7 mouse cellular contexts compared by ENCODE assay signal in genomic region chr5:134865158-134865557, GRCm38 (mm10). TPM values are rescaled to one million over a fixed set of nuclear protein-coding genes. Genes with fewer than 3 reads are reported as not detected.
DNase-seq lines count a peak whose midpoint lies in the region; ATAC-seq lines count a peak whose summit lies in the region.

No protein-coding gene starts in this region.

- no peaks in the 10 kb centered on the region for H3K27me3 ChIP-seq in limb, embryonic 15.5 days

- H3K4me3 ChIP-seq in limb, embryonic 15.5 days = no peak overlapping the region

- H3K4me2 ChIP-seq in limb, embryonic 15.5 days = no peak overlapping the region

- no peaks in the 10 kb centered on the region for H3K36me3 ChIP-seq in limb, embryonic 15.5 days

- no peaks in the 10 kb centered on the region for H3K9me3 ChIP-seq in limb, embryonic 15.5 days

- peak overlapping the region; percentile 74 for H3K27ac ChIP-seq in limb, embryonic 15.5 days

- intact Hi-C loops in left cerebral cortex, postnatal 4 days (cut with DNase I) = no loop called here

- H3K9ac ChIP-seq in limb, embryonic 15.5 days = 0 out of 2 replicates have a peak overlapping the region, but pooled peaks have one; percentile 4

- peak; percentile 68 for DNase-seq in left cerebral cortex, postnatal 4 days
- DNase-seq in left cerebral cortex, adult 8-10 months (ENCODE audit: low spot score in 2 of 2) = no peak
- DNase-seq in cerebellum, postnatal 36 days = peak; percentile 45 to 62
- peak; percentile 56 to 58 for DNase-seq in heart, adult 9 months (ENCODE audit: low spot score in 2 of 2)
- DNase-seq in frontal cortex, adult 2 months (ENCODE audit: extremely low spot score in 1 of 2, low spot score in 1 of 2) = no peak

- peaks cover 55% of the 10 kb centered on the region for H3K4me1 ChIP-seq in limb, embryonic 15.5 days

- WGBS in limb, embryonic 15.5 days = 37% methylated on average over 8 of the region's 8 CpGs

- ATAC-seq in limb, embryonic 15.5 days (ENCODE audit: insufficient number of reproducible peaks, low FRiP score, low TSS enrichment, low read depth) = no peak
- ATAC-seq in activated CD4-positive, CD25-positive, alpha-beta regulatory T cell, adult 4 months = no peak

RNA-seq across cellular contexts. Expression of gene Tmem270, which starts 41.4 kb away (rescaled TPM):
- not detected for total RNA-seq in left cerebral cortex, postnatal 4 days (2021)
- total RNA-seq in left cerebral cortex, adult 8-10 months (2022) = not detected
- not detected in 2 replicates for polyA plus RNA-seq in limb, embryonic 15.5 days (2015; fragmentation: Nextera tagmentation; extraction: Ambion mirVana)
- not detected for polyA plus RNA-seq in activated CD4-positive, CD25-positive, alpha-beta regulatory T cell, adult 4 months (2017; shearing (Covaris generic))
- polyA plus RNA-seq in frontal cortex, adult 2 months (2012; rRNA removed) = not detected in 2 replicates

RNA-seq across cellular contexts. Expression of gene Cldn13, which starts 50.2 kb away (rescaled TPM):
- not detected for total RNA-seq in left cerebral cortex, postnatal 4 days (2021)
- total RNA-seq in left cerebral cortex, adult 8-10 months (2022) = not detected
- 0.27 and 1.3 TPM in 2 replicates for polyA plus RNA-seq in limb, embryonic 15.5 days (2015; fragmentation: Nextera tagmentation; extraction: Ambion mirVana)
- polyA plus RNA-seq in activated CD4-positive, CD25-positive, alpha-beta regulatory T cell, adult 4 months (2017; shearing (Covaris generic)) = 1 to 10 TPM in 1 of 2 experiments, not detected in 1; 1.3 TPM
- not detected in 2 replicates for polyA plus RNA-seq in frontal cortex, adult 2 months (2012; rRNA removed)

Comparison
In these comparisons a context has a peak if more than half of its experiments do, and no peak if none do; other contexts are left out.
1. DNase-seq: peak in left cerebral cortex, postnatal 4 days (single experiment), cerebellum, postnatal 36 days (2 of 2) and heart, adult 9 months (2 of 2); none in left cerebral cortex, adult 8-10 months (0 of 2) and frontal cortex, adult 2 months (0 of 2).